Mouse (Mus musculus) testis, adult 2 months (tissue): ENCODE data around the gene Gramd1a. TPM values are rescaled to one million over a fixed set of nuclear protein-coding genes. Genes with fewer than 3 reads are reported as not detected.

ENCODE experiments used
- H3K27ac ChIP-seq: fragments of 200-500 bp; 2 replicates; pipeline ENCODE4 v1.5.1; 2012; ENCODE audit warnings: low read depth, low read length; ENCODE audit not compliant: control insufficient read depth, insufficient read depth
- H3K27me3 ChIP-seq: fragments of 200-500 bp; 2 replicates; pipeline ENCODE4 v1.6.1; 2012; ENCODE audit warnings: mild to moderate bottlenecking, low read length, moderate library complexity; ENCODE audit not compliant: control insufficient read depth, insufficient read depth
- H3K36me3 ChIP-seq: fragments of 200-500 bp; 2 replicates; pipeline ENCODE4 v1.6.1; 2012; ENCODE audit warnings: mild to moderate bottlenecking, low read length; ENCODE audit not compliant: control insufficient read depth, insufficient read depth
- H3K4me1 ChIP-seq: fragments of 200-500 bp; 2 replicates; pipeline ENCODE4 v1.6.1; 2012; ENCODE audit warnings: low read length; ENCODE audit not compliant: control insufficient read depth, insufficient read depth
- H3K4me3 ChIP-seq: fragments of 200-500 bp; 2 replicates; pipeline ENCODE4 v1.5.1; 2012; ENCODE audit warnings: low read depth, mild to moderate bottlenecking, low read length, moderate library complexity, mixed read lengths; ENCODE audit not compliant: control insufficient read depth
- CTCF ChIP-seq: fragments of 200-500 bp; IDR thresholded peaks from 2 replicates; pipeline ENCODE4 v1.5.1; 2012; ENCODE audit warnings: low read depth, mild to moderate bottlenecking, inconsistent platforms, low read length, moderate library complexity; ENCODE audit not compliant: control insufficient read depth, insufficient read depth, insufficient replicate concordance
- POLR2A ChIP-seq: fragments of 200-500 bp; IDR thresholded peaks from 2 replicates; pipeline ENCODE4 v1.6.1; 2012; ENCODE audit warnings: low read depth, mild to moderate bottlenecking, inconsistent platforms, low read length, moderate library complexity; ENCODE audit not compliant: control insufficient read depth
- polyA plus RNA-seq: library from polyadenylated mRNA; depleted of rRNA; stranded (reverse); fragments of >200 nt; gene quantifications from 2 replicates; pipeline ENCODE4 v1.2.3, GENCODE M21; 2012

The Gramd1a gene
- polyA plus RNA-seq, 1 experiment: 35.1 TPM

DNA sequence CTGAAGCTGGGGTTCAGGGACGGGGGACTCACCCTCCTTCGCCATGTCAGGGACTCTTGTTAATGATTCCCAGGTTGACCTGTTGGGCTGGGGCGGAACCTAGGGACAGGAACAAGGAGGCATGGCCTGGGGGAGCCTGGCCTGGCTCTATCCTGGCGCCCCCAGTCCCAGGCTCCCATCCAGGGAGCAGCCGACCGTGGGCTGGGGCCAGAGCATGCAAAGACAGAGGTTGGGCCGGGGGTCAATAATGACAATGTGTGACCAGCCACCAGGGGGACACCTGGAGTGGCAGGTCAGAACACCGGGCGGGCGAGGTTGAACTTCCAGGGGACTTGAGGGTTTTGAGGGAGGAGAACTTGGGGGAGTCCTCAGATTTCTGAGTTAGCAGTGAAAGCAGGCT is 41.0 kb downstream of the Gramd1a start:
- no peak for TF ChIP-seq POLR2A
- TF ChIP-seq CTCF: no peak
- Histone ChIP-seq H3K36me3 (no peaks in the 10 kb centered on the region), H3K27me3 (no peaks in the 10 kb centered on the region; the same call in 1 of the 2 replicates), H3K4me1 (peaks cover 10% of the 10 kb centered on the region), H3K4me3 (no peak overlapping the region), H3K27ac (no peak overlapping the region)

DNA sequence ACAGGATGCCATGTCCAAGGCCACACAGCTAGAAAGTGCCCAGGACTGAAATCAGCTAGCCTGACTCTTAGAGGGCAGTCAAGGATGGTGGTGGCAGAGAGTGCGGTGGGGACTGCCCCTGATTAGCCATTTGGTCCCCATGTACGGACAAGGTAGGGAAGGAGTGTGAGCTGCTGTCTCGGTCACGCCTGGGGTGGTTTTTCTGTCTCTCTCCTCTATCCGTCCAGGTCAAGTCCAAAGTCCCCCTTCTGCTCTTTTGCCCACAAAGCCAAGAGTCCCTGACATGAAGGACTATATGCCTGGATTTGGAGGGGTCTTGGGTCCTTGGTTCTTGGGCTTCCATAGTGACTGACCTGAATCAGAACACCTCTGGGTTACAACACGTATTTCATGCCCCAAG is 41.9 kb downstream of the Gramd1a start:
- Histone ChIP-seq H3K4me1 (peaks cover 10% of the 10 kb centered on the region), H3K4me3 (no peak overlapping the region), H3K27ac (no peak overlapping the region), H3K36me3 (no peaks in the 10 kb centered on the region), H3K27me3 (no peaks in the 10 kb centered on the region; the same call in 1 of the 2 replicates)
- TF ChIP-seq POLR2A (no peak), CTCF (no peak)

DNA sequence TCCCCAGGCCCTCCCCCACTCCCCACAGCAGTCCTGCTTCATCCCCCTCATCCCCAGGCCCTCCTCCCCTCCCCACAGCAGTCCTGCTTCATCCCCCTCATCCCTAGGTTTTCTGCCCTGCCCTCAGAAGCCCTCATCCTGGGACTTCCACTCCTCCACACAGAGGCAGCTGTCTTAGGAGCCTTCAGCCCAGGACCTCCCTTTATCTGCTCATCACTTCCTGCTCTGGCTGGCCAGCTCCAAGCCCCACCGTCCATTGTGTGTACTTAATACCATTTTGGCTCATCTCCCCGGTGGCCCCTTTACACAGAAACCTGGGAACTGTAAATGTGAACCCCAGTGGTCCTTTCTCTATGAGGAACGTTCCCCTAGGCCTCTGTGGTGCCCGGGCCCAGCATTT is 43.7 kb downstream of the Gramd1a start:
- H3K4me3 ChIP-seq: no peak overlapping the region
- no peak overlapping the region for H3K27ac ChIP-seq
- H3K27me3 ChIP-seq: no peaks in the 10 kb centered on the region; the same call in 1 of the 2 replicates
- H3K4me1 ChIP-seq: peaks cover 10% of the 10 kb centered on the region
- TF ChIP-seq POLR2A (no peak), CTCF (no peak)
- H3K36me3 ChIP-seq: no peaks in the 10 kb centered on the region

DNA sequence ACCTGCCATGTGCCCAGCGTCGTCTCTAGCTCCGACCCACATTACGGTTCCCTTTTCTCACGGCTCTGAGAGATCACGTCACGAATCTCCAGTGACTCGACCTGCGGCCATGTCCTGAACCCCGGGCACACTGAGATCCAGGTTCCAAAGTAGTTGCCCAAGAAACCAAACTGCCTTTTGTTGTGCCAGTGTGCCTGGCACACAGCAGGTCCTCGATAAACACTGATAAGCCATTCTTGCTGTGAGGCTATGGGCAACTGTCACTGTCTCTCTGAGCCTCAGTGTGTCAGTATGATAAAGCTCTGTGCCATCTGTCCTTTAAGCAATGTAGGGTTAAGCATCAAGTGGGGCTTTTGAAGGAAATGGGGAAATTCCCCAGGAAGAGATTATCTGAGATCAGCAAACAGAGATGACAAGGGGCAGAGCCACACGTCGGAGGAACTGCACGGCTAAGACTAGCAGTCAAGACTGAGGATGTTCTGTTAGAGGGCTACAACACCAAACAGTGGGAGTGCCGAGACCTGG is 44.8 kb downstream of the Gramd1a start:
- no peak for TF ChIP-seq CTCF
- Histone ChIP-seq H3K36me3 (no peaks in the 10 kb centered on the region), H3K27me3 (no peaks in the 10 kb centered on the region; the same call in 1 of the 2 replicates), H3K27ac (no peak overlapping the region), H3K4me3 (no peak overlapping the region), H3K4me1 (peaks cover 10% of the 10 kb centered on the region)

DNA sequence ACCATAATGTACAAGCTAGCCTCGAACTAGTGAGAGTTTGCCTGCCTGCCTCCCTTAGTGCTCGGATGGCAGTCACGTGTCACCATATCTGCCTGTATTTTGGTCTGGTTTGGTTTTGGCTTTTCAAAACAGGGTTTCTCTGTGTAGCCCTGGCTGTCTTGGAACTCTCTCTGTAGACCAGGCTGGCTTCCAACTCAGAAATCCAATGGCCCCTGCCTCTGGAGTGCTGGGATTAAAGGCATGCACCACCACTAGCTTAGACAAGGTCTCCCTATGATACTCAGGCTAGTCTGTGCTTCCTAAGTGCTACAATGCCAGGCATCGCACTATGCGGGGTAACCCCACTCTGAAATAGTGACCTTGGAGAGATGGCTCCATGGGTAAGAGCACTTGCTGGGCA is 45.9 kb downstream of the Gramd1a start:
- no peak for TF ChIP-seq POLR2A
- no peak for TF ChIP-seq CTCF

DNA sequence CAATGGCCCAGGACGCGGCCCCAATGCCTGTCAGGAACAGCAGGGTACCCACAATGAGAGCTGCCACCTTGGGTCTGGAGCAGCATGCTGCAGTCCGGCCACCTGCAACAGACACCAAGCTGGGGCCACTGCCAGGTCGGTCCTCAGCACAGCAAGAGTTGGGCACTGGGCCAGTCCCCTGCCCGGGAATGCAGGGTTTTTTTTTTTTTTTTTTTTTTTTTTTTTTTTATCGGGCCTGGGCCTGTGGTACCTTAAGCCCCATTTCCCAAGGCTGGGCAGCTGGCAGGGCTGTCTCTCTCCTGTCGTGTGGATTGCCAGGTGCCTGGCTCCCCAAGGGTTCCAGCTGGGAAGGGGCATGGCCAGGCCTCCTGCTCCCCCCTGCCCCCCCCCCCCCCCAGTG is 46.6 kb downstream of the Gramd1a start:
- Histone ChIP-seq H3K27ac (no peak overlapping the region), H3K27me3 (no peaks in the 10 kb centered on the region), H3K36me3 (no peaks in the 10 kb centered on the region), H3K4me1 (no peaks in the 10 kb centered on the region), H3K4me3 (no peak overlapping the region)
- no peak for TF ChIP-seq CTCF
- TF ChIP-seq POLR2A: no peak

More for the DNA sequence above, 45.9 kb downstream of the Gramd1a start:
- Histone ChIP-seq H3K36me3 (no peaks in the 10 kb centered on the region), H3K27ac (no peak overlapping the region), H3K4me1 (no peaks in the 10 kb centered on the region), H3K4me3 (no peak overlapping the region), H3K27me3 (no peaks in the 10 kb centered on the region)

DNA sequence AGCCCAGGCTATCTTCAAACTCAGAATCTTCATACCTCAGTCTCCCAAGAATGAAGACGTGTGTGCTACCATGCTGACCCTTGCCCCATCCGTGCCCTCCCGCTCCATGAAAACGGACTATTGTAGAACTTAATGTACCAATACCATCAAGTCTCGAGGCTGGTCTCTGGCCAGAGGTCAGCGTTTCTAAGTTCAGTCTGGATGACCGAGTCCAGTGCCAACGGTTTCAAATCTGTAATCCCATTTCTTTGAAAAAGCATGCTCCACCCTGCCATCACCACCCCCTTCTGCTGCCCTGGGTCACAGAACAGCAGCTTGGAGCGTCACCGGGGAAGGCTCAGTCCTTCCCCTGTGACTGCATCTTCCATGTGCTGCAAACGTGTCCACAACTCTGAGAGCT is 47.9 kb downstream of the Gramd1a start:
- TF ChIP-seq CTCF: no peak
- Histone ChIP-seq H3K27me3 (no peaks in the 10 kb centered on the region), H3K4me1 (no peaks in the 10 kb centered on the region), H3K36me3 (no peaks in the 10 kb centered on the region), H3K27ac (no peak overlapping the region), H3K4me3 (no peak overlapping the region)

DNA sequence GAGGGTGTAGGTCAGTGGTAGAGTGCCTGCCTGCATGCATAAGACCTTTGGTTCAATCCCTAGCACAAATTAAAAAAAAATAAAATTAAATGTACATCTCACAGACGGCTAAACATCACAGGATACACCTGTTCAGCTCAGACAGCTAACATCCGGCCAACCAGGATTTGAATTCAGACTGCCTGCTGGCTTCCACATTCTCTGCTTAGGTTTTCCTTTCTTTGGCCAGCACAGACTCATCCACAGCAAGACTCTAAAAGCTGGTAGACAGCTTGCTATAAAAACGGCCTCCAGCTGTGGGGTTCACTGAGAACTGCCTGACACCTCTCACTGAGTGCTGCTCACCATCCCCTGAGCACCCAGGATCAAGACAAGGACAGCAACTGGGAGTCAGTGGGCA is 49.5 kb downstream of the Gramd1a start:
- H3K27me3 ChIP-seq: no peaks in the 10 kb centered on the region
- no peak overlapping the region for H3K4me3 ChIP-seq
- no peaks in the 10 kb centered on the region for H3K4me1 ChIP-seq
- H3K36me3 ChIP-seq: no peaks in the 10 kb centered on the region
- no peak overlapping the region for H3K27ac ChIP-seq
- TF ChIP-seq CTCF: no peak
- TF ChIP-seq POLR2A: no peak
